Mouse (Mus musculus) testis, adult 2 months (tissue): ENCODE data around the gene Cacna2d4. TPM values are rescaled to one million over a fixed set of nuclear protein-coding genes. Genes with fewer than 3 reads are reported as not detected.
A peak's percentile ranks its signal among the peaks of the same experiment; 100 is the strongest.

Experiments used
- H3K27ac ChIP-seq: fragments of 200-500 bp; 2 replicates; pipeline ENCODE4 v1.5.1; 2012; ENCODE audit warnings: low read depth, low read length; ENCODE audit not compliant: control insufficient read depth, insufficient read depth
- H3K27me3 ChIP-seq: fragments of 200-500 bp; 2 replicates; pipeline ENCODE4 v1.6.1; 2012; ENCODE audit warnings: mild to moderate bottlenecking, low read length, moderate library complexity; ENCODE audit not compliant: control insufficient read depth, insufficient read depth
- H3K36me3 ChIP-seq: fragments of 200-500 bp; 2 replicates; pipeline ENCODE4 v1.6.1; 2012; ENCODE audit warnings: mild to moderate bottlenecking, low read length; ENCODE audit not compliant: control insufficient read depth, insufficient read depth
- H3K4me1 ChIP-seq: fragments of 200-500 bp; 2 replicates; pipeline ENCODE4 v1.6.1; 2012; ENCODE audit warnings: low read length; ENCODE audit not compliant: control insufficient read depth, insufficient read depth
- H3K4me3 ChIP-seq: fragments of 200-500 bp; 2 replicates; pipeline ENCODE4 v1.5.1; 2012; ENCODE audit warnings: low read depth, mild to moderate bottlenecking, low read length, moderate library complexity, mixed read lengths; ENCODE audit not compliant: control insufficient read depth
- CTCF ChIP-seq: fragments of 200-500 bp; IDR thresholded peaks from 2 replicates; pipeline ENCODE4 v1.5.1; 2012; ENCODE audit warnings: low read depth, mild to moderate bottlenecking, inconsistent platforms, low read length, moderate library complexity; ENCODE audit not compliant: control insufficient read depth, insufficient read depth, insufficient replicate concordance
- POLR2A ChIP-seq: fragments of 200-500 bp; IDR thresholded peaks from 2 replicates; pipeline ENCODE4 v1.6.1; 2012; ENCODE audit warnings: low read depth, mild to moderate bottlenecking, inconsistent platforms, low read length, moderate library complexity; ENCODE audit not compliant: control insufficient read depth
- polyA plus RNA-seq: library from polyadenylated mRNA; depleted of rRNA; stranded (reverse); fragments of >200 nt; gene quantifications from 2 replicates; pipeline ENCODE4 v1.2.3, GENCODE M21; 2012

Gene Cacna2d4
- polyA plus RNA-seq, 1 experiment = 0.05 TPM

DNA sequence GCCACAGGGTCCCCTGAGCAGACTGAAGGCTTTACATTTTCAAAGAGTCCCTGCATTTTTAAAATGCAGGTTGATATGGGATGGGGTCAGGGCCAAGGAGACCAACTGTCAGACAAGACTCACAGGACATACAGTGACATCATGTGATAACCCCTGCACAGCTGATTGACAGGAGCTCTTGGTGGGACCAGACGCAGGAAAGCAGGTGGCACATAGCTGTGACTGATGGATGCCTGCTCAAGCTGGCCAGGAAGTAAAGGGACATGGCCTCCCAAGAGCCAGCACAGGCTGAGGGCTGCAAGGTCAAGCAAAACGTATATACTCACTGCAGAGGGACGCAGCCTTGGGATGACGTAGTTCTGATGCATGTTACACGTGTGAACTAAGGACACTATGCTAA is 885 bp upstream of the Cacna2d4 start:
- no peak overlapping the region for H3K4me3 ChIP-seq
- no peak overlapping the region for H3K27ac ChIP-seq
- H3K4me1 ChIP-seq = no peaks in the 10 kb centered on the region
- no peaks in the 10 kb centered on the region for H3K27me3 ChIP-seq
- TF ChIP-seq POLR2A = no peak
- no peak for TF ChIP-seq CTCF
- no peaks in the 10 kb centered on the region for H3K36me3 ChIP-seq

- Histone ChIP-seq H3K4me1 (no peaks in the 10 kb centered on the region), H3K36me3 (no peaks in the 10 kb centered on the region), H3K27ac (no peak overlapping the region), H3K27me3 (no peaks in the 10 kb centered on the region), H3K4me3 (no peak overlapping the region)
- TF ChIP-seq POLR2A = no peak
- no peak for TF ChIP-seq CTCF
Measured at GRCm38 (mm10) chr6:119237427-119237989, 1.2 kb downstream of the Cacna2d4 start.

DNA sequence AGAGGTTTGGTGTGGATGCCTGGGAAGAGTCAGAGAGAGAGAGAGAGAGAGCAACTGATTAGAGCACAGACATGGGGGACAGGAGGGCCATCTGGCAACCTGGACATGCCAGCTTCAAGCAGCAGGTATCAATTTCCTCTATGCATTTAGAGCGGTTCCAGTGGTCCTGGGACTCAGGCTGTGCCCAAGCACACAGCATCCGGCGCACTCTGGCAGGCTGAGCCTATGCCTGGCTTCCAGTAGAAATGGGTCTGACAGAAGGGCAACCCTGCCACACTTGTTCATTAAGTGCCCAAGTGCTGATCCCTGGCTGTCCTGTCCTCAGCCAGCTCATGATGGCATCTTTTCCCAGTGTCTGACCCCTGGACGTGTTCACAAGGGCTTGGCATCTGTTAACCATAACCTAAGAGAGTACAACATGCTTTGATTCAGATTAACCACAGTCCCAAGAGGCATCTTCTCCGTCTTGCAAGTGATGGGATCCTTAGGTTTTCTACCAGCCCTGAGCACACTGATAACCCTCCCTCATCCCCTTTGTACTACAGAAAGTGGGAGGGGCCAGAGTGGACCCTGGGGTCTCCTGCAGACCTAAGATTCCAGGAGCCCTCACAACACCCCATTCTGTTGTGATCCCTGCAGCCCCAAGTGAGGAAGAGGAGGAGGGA is 3.1 kb downstream of the Cacna2d4 start:
- Histone ChIP-seq H3K27me3 (no peaks in the 10 kb centered on the region), H3K4me3 (no peak overlapping the region), H3K27ac (no peak overlapping the region), H3K4me1 (no peaks in the 10 kb centered on the region), H3K36me3 (no peaks in the 10 kb centered on the region)
- TF ChIP-seq CTCF (no peak), POLR2A (no peak)

GRCm38 (mm10) chr6:119240256-119240655 is 3.9 kb downstream of the Cacna2d4 start:
- no peak overlapping the region for H3K4me3 ChIP-seq
- no peaks in the 10 kb centered on the region for H3K4me1 ChIP-seq
- H3K36me3 ChIP-seq = no peaks in the 10 kb centered on the region
- no peak overlapping the region for H3K27ac ChIP-seq
- H3K27me3 ChIP-seq = no peaks in the 10 kb centered on the region
- no peak for TF ChIP-seq POLR2A
- TF ChIP-seq CTCF = no peak

DNA sequence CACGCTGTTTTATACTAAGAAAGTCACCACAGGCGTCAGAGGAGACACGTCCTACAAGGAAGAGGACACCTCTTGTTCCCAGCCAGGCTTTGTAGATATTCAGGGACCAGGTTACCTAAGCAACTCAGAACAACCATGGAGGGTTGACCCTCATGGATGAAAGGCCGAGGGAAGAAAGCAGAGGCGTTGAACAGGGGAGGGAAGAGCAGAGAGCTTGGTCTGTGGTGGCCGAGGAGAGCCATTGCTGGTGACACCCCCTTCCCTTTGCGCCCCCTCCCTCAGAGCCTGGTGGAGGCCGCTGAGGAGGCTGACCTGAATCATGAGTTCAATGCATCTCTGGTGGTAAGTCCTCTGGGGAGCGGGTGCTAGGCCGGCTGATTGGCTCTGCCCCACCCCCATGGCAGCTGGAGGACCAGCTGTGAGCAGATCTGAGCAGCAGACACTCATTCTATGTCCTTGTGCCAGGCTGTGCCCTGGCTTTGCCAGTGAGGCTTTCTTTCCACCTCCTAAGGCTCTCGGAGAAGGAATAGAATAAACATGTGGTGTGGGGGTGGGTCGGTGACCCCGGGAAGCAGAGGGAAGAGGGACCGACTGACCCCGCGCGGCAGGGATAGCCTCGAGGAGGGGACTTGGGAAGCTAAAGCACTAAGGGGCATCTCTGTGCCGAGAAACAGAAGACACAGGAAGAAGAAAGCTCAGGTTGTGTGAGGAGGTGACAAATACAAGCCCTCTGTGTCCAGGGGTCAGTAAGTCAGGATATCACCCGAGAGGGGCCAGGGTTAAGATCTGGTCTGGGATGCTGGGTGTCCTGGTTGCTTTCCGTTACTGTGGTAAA is 4.8 kb downstream of the Cacna2d4 start:
- Histone ChIP-seq H3K36me3 (no peaks in the 10 kb centered on the region), H3K4me3 (no peak overlapping the region), H3K27ac (no peak overlapping the region), H3K4me1 (no peaks in the 10 kb centered on the region), H3K27me3 (no peaks in the 10 kb centered on the region)
- TF ChIP-seq CTCF (no peak), POLR2A (no peak)

DNA sequence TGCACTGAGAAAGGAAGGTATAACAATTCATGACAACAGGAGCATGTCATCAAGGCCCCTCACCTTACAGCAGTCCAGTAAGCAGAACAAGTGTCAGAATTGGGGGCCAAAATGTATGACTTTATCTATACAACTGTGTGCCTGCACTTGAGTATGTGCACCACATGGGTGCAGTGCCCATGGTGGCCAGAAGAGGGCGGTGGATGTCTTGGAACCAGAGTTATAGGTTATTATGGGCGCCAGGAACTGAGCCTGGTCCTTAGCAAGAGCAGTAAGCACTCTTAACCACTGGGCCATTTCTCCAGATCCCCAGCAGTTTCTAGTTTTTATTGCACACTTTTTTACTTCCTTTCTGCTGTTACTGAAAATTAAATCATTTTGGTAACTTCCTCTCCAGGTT is 9.8 kb downstream of the Cacna2d4 start:
- TF ChIP-seq CTCF = peak; percentile 82; the same call in 1 of the 2 replicates
- no peak for TF ChIP-seq POLR2A
- H3K4me3 ChIP-seq = no peak overlapping the region

GRCm38 (mm10) chr6:119248578-119248977 is 12.3 kb downstream of the Cacna2d4 start:
- Histone ChIP-seq H3K27me3 (no peaks in the 10 kb centered on the region), H3K36me3 (no peaks in the 10 kb centered on the region), H3K4me3 (no peak overlapping the region), H3K27ac (no peak overlapping the region), H3K4me1 (no peaks in the 10 kb centered on the region)
- TF ChIP-seq POLR2A = no peak
- TF ChIP-seq CTCF = no peak

More for the DNA sequence above, 9.8 kb downstream of the Cacna2d4 start:
- Histone ChIP-seq H3K27me3 (no peaks in the 10 kb centered on the region), H3K4me1 (no peaks in the 10 kb centered on the region), H3K27ac (no peak overlapping the region), H3K36me3 (no peaks in the 10 kb centered on the region)
